Mouse (Mus musculus): Measurements from ENCODE around the gene Traf3.

The Traf3 gene

GRCm38 (mm10) chr12:111165831-111166591, at the start of gene Traf3:
Traf3 (plus strand) TSS chr12:111166370.
- in situ Hi-C loops (cut with MboI; ENCODE audit: unreplicated experiment in 2 of 2), result loop anchor here in 1 of 2 experiments (10.0 kb wide), 1 partner anchor 1449 kb away; no protein-coding TSS in a partner anchor

- in situ Hi-C loops (cut with MboI; ENCODE audit: unreplicated experiment in 2 of 2), result no loop called here
These were observed 46.6 kb upstream of the Traf3 start for GRCm38 (mm10) chr12:111119506-111120085.

GRCm38 (mm10) chr12:111120976-111121645, 45.1 kb upstream of the Traf3 start:
- in situ Hi-C loops (cut with MboI; ENCODE audit: unreplicated experiment in 2 of 2), result no loop called here

- in situ Hi-C loops (cut with MboI; ENCODE audit: unreplicated experiment in 2 of 2), result no loop called here
These were observed 43.8 kb upstream of the Traf3 start for GRCm38 (mm10) chr12:111122332-111122852.

- in situ Hi-C loops (cut with MboI; ENCODE audit: unreplicated experiment in 2 of 2), result no loop called here
These were observed 41.4 kb upstream of the Traf3 start for GRCm38 (mm10) chr12:111124601-111125260.

- in situ Hi-C loops (cut with MboI; ENCODE audit: unreplicated experiment in 2 of 2), result no loop called here
These were observed 40.5 kb upstream of the Traf3 start for GRCm38 (mm10) chr12:111125666-111126065.

- in situ Hi-C loops (cut with MboI; ENCODE audit: unreplicated experiment in 2 of 2), result no loop called here
These were observed 32.0 kb upstream of the Traf3 start for GRCm38 (mm10) chr12:111134169-111134568.

- in situ Hi-C loops (cut with MboI; ENCODE audit: unreplicated experiment in 2 of 2), result no loop called here
These were observed 31.1 kb upstream of the Traf3 start for GRCm38 (mm10) chr12:111134791-111135733.

- in situ Hi-C loops (cut with MboI; ENCODE audit: unreplicated experiment in 2 of 2), result no loop called here
These were observed 30.2 kb upstream of the Traf3 start for GRCm38 (mm10) chr12:111135953-111136352.

GRCm38 (mm10) chr12:111137079-111137478, 29.1 kb upstream of the Traf3 start:
- in situ Hi-C loops (cut with MboI; ENCODE audit: unreplicated experiment in 2 of 2), result no loop called here

- in situ Hi-C loops (cut with MboI; ENCODE audit: unreplicated experiment in 2 of 2), result no loop called here
These were observed 23.1 kb upstream of the Traf3 start for GRCm38 (mm10) chr12:111143005-111143508.

GRCm38 (mm10) chr12:111143509-111144063, 22.6 kb upstream of the Traf3 start:
- in situ Hi-C loops (cut with MboI; ENCODE audit: unreplicated experiment in 2 of 2), result no loop called here

GRCm38 (mm10) chr12:111144598-111144997, 21.6 kb upstream of the Traf3 start:
- in situ Hi-C loops (cut with MboI; ENCODE audit: unreplicated experiment in 2 of 2), result no loop called here

- in situ Hi-C loops (cut with MboI; ENCODE audit: unreplicated experiment in 2 of 2), result no loop called here
These were observed 20.9 kb upstream of the Traf3 start for GRCm38 (mm10) chr12:111145269-111145668.

- in situ Hi-C loops (cut with MboI; ENCODE audit: unreplicated experiment in 2 of 2), result no loop called here
These were observed 16.5 kb upstream of the Traf3 start for GRCm38 (mm10) chr12:111149495-111150235.

GRCm38 (mm10) chr12:111150236-111150596, 16.0 kb upstream of the Traf3 start:
- in situ Hi-C loops (cut with MboI; ENCODE audit: unreplicated experiment in 2 of 2), result no loop called here

- in situ Hi-C loops (cut with MboI; ENCODE audit: unreplicated experiment in 2 of 2), result no loop called here
These were observed 14.6 kb upstream of the Traf3 start for GRCm38 (mm10) chr12:111151422-111152156.

GRCm38 (mm10) chr12:111152579-111152978, 13.6 kb upstream of the Traf3 start:
- in situ Hi-C loops (cut with MboI; ENCODE audit: unreplicated experiment in 2 of 2), result no loop called here
